ENCODE assay signal across 26 mouse cellular contexts in genomic region chr10:100584178-100584577, GRCm38 (mm10). TPM values are rescaled to one million over a fixed set of nuclear protein-coding genes. Genes with fewer than 3 reads are reported as not detected.
"Had no signal": no experiment of that assay in that cellular context is flagged by ENCODE, and none has a peak within 500 bp of the region (broad histone marks: within the 10 kb centered on the region; RNA-seq: fewer than 3 reads in every experiment).

No protein-coding gene starts in this region.

- DNase-seq: kidney, adult 8-10 months; kidney, postnatal 10 days; layer of hippocampus, postnatal 36 days; lung, adult 2 months; lung, postnatal 14 days; retina, postnatal 1 day; right cerebral cortex, postnatal 25 days; spleen, adult 18-20 months; thymus, postnatal 25 days had no signal

RNA-seq across cellular contexts. Expression of gene 1700017N19Rik, which starts 6.1 kb away (rescaled TPM):
- total RNA-seq: layer of hippocampus, adult 8-10 months; layer of hippocampus, postnatal 10 days; layer of hippocampus, postnatal 36 days; left cerebral cortex, adult 2 months; left cerebral cortex, postnatal 10 days; left cerebral cortex, postnatal 36 days; megakaryocyte, adult 5-6 weeks had no signal
- polyA plus RNA-seq: kidney, embryonic 15.5 days; limb, embryonic 11.5 days; limb, embryonic 14.5 days; liver, embryonic 12.5 days; liver, embryonic 15.5 days; lung, adult 2 months; lung, embryonic 16.5 days; macrophage; midbrain, embryonic 12.5 days; neural tube, embryonic 12.5 days; stomach, embryonic 15.5 days; thymus, postnatal 0 days had no signal
